Mouse (Mus musculus): Measurements from ENCODE around the gene Traf6. TPM values are rescaled to one million over a fixed set of nuclear protein-coding genes. Genes with fewer than 3 reads are reported as not detected.
"Not testable (repeated sequence)": the region's sequence is repeated elsewhere in the genome, so short reads cannot be mapped to it uniquely, and the experiment has no call there.

The Traf6 gene
- total RNA-seq, 4 experiments from 2014 or later: 8.7 to 10.3 (median 9.0) TPM

GRCm38 (mm10) chr2:101693577-101694215 lies 15.5 kb downstream of the Traf6 start:
- DNase-seq (ENCODE audit: low spot score): peak; percentile 36

- no peak for DNase-seq (ENCODE audit: low spot score)
These were observed 17.4 kb downstream of the Traf6 start for GRCm38 (mm10) chr2:101695584-101695983.

- DNase-seq (ENCODE audit: low spot score): no peak
These were observed 21.1 kb downstream of the Traf6 start for GRCm38 (mm10) chr2:101699284-101699683.

- no peak for DNase-seq (ENCODE audit: low spot score)
These were observed 27.8 kb downstream of the Traf6 start for GRCm38 (mm10) chr2:101705941-101706485.

GRCm38 (mm10) chr2:101711608-101712007 lies 33.4 kb downstream of the Traf6 start:
- no peak for DNase-seq (ENCODE audit: low spot score)

GRCm38 (mm10) chr2:101715650-101716323 lies 37.6 kb downstream of the Traf6 start:
- DNase-seq (ENCODE audit: low spot score): peak; percentile 60

GRCm38 (mm10) chr2:101717162-101717561 lies 38.9 kb downstream of the Traf6 start:
- DNase-seq (ENCODE audit: low spot score): no peak

- no peak for DNase-seq (ENCODE audit: low spot score)
These were observed 43.6 kb downstream of the Traf6 start for GRCm38 (mm10) chr2:101721835-101722234.

GRCm38 (mm10) chr2:101722370-101723332 lies 44.4 kb downstream of the Traf6 start:
- DNase-seq (ENCODE audit: low spot score): no peak

GRCm38 (mm10) chr2:101723333-101723881 lies 45.2 kb downstream of the Traf6 start:
- DNase-seq (ENCODE audit: low spot score): no peak

GRCm38 (mm10) chr2:101727787-101728186 lies 49.6 kb downstream of the Traf6 start:
- DNase-seq (ENCODE audit: low spot score): no peak

- DNase-seq (ENCODE audit: low spot score): no peak
These were observed 51.2 kb downstream of the Traf6 start for GRCm38 (mm10) chr2:101729472-101729871.

GRCm38 (mm10) chr2:101730972-101731371 lies 52.7 kb downstream of the Traf6 start:
- peak; percentile 36 for DNase-seq (ENCODE audit: low spot score)

- no peak for DNase-seq (ENCODE audit: low spot score)
These were observed 54.6 kb downstream of the Traf6 start for GRCm38 (mm10) chr2:101732777-101733210.

- peak; percentile 56 for DNase-seq (ENCODE audit: low spot score)
These were observed 55.3 kb downstream of the Traf6 start for GRCm38 (mm10) chr2:101733564-101733963.

- no peak for DNase-seq (ENCODE audit: low spot score)
These were observed 61.7 kb downstream of the Traf6 start for GRCm38 (mm10) chr2:101739914-101740313.

GRCm38 (mm10) chr2:101741653-101742052 lies 63.4 kb downstream of the Traf6 start:
- no peak for DNase-seq (ENCODE audit: low spot score)

- DNase-seq (ENCODE audit: low spot score): no peak
These were observed 64.0 kb downstream of the Traf6 start for GRCm38 (mm10) chr2:101742072-101742860.

- not testable (repeated sequence) for DNase-seq (ENCODE audit: low spot score)
These were observed 67.4 kb downstream of the Traf6 start for GRCm38 (mm10) chr2:101745656-101746055.

- DNase-seq (ENCODE audit: low spot score): no peak
These were observed 68.3 kb downstream of the Traf6 start for GRCm38 (mm10) chr2:101746537-101746936.

Measured in heart, adult 8-10 months (tissue).